Mouse (Mus musculus): ENCODE data around the gene Abcf2.

- TF ChIP-seq ZKSCAN1 (IDR thresholded peaks at IDR 0.05; ENCODE audit: low read depth, low read length) (no peak), EP300 (IDR thresholded peaks at IDR 0.05; ENCODE audit: low read depth in 1 of 2, low read length in 2 of 2) (no peak), GABPA (IDR thresholded peaks at IDR 0.05; ENCODE audit: low read depth, low read length) (no peak)
Observed at GRCm38 (mm10) chr5:24592471-24593160, 15.3 kb upstream of the Abcf2 start.

Data from MEL (cell line).